Mouse (Mus musculus) gastrocnemius, adult 2 months (tissue): ENCODE results near the gene Tap1. TPM values are rescaled to one million over a fixed set of nuclear protein-coding genes. Genes with fewer than 3 reads are reported as not detected.

ENCODE experiments used
- DNase-seq: peaks from one replicate; pipeline ENCODE4 v3.0.0; 2022
- H3K27ac ChIP-seq: fragments of 200-600 bp; 2 replicates; pipeline ENCODE4 v1.8.1; 2022; ENCODE audit warnings: mild to moderate bottlenecking
- H3K4me3 ChIP-seq: fragments of 200-600 bp; 2 replicates; pipeline ENCODE4 v1.8.1; 2022; ENCODE audit warnings: mild to moderate bottlenecking, moderate library complexity
- CTCF ChIP-seq: fragments of 200-600 bp; IDR thresholded peaks from 2 replicates; pipeline ENCODE4 v1.8.1; 2022; ENCODE audit warnings: antibody characterized with exemption, mild to moderate bottlenecking, moderate library complexity
- intact Hi-C: fragments of 180-260 bp; cut with DNase I; formaldehyde crosslinking; loops from one replicate; pipeline ENCODE4 v1.15.1; 2025
- total RNA-seq, 2 experiments: library from RNA; stranded (reverse); gene quantifications; 2 replicates each; pipeline ENCODE4 v1.2.3; 2021

The Tap1 gene
- total RNA-seq, 2 experiments from 2014 or later, result 0.74 to 1.5 TPM

DNA sequence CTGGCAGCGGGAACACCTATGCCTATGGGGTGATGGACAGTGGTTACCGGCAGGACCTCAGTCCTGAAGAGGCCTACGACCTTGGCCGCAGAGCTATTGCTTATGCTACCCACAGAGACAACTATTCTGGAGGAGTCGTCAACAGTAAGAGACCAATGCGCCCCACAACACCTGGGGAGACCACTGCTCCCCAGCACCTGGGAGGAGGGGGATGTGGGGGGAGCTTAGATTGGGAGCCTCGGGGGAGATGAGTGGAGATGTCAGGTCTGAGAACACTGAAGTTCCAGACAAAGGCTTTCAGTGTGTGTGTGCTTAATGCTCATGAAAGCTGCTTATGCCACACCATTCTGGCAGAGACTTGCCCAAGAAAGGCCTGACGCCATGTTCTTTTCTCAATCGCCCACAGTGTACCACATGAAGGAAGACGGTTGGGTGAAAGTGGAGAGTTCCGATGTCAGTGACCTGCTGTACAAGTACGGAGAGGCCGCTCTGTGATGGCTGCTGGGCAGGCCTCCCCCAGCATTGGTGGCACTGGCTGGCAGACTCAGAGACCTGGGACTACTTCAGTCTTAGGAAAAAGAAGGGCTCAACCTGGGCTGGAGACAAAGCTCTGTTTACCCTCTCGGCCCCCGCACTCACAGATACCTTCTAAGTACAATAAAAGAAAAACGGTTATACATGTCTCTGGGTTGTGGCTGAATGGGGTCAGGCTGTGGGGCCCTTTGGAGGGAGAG is 13.6 kb downstream of the Tap1 start:
- no peak for DNase-seq
- intact Hi-C loops, result no loop called here
- no peak for TF ChIP-seq CTCF
- Histone ChIP-seq H3K4me3 (no peak overlapping the region), H3K27ac (no peak overlapping the region)

DNA sequence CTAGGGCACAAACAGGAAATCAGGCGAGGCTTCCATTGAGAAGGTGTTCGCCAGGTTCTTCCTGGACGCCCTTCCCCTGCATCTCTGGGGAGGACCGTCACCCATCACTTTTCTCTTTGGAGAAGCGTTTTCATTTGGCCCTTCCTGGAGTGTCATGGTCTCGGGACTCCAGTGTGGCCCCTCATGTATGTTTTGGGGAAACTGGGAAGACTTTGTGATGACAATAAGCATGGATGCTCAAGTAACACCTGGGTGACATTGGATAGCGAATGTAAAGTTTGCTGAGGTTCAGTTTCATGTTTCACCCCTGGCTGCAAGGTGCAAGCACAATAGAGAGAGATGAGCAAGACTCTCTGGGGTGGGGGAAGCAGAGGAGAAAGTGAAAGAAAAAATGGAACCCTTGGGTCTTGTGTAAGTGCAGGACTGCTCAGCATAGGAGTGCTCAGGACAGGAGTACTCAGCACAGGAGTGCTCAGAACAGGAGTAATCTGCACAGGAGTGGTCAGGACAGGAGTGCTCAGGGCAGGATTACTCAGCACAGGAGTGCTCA is 14.2 kb downstream of the Tap1 start:
- Histone ChIP-seq H3K27ac (no peak overlapping the region), H3K4me3 (no peak overlapping the region)
- no peak for TF ChIP-seq CTCF
- no peak for DNase-seq
- intact Hi-C loops, result no loop called here

DNA sequence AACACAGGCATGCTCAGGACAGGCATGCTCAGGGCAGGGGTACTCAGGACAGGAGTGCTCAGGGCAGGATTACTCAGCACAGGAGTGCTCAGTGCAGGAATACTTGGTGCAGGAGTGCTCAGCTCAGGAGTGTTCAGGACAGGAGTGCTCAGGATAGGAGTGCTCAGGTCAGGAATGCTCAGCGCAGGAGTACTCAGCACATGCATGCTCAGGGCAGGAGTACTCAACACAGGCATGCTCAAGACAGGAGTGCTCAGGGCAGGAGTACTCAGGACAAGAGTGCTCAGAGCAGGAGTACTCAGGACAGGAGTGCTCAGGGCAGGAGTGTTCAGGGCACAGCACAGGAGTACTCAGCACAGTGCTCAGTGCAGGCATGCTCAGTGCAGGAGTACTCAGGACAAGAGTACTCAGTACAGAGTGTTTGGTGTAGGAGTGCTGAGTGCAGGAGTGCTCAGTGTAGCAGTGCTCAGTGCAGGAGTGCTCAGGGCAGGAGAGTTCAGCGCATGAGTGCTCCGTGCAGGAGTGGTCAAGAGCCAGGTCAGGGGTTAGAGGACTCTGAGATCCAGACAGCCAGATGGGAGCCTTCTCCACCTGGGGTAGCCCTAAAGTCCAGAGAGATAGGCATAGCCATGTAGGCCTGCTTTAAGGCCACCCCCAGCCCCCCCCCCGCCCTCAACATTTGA is 15.5 kb downstream of the Tap1 start:
- intact Hi-C loops, result no loop called here
- no peak for TF ChIP-seq CTCF
- Histone ChIP-seq H3K4me3 (no peak overlapping the region), H3K27ac (no peak overlapping the region)
- DNase-seq, result no peak

DNA sequence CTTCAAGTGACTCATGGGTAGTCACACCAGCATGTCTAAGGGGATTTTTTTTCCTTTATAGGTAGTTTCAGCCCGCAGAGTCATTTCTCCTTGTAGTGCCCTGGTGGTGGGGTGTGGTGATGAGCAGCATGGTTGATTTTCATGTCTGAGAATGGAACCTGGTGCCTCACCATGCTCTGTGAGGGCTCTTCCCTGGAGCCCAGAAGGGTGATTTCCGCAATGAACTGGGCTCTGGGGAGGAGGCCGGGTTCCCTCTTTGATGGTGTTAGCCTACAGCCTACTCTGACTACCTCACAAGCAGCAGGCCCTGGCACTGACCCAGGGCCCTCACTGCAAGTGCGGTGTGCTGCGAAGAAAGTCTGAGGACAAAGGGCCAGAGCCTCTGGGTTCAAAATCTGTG is 16.1 kb downstream of the Tap1 start, which contains the start of gene Tap2:
Tap2 (plus strand) TSS at position 84 of the 400 bp plus-strand sequence.
- no peak for TF ChIP-seq CTCF
- peak within 1 kb of the TSS; percentile 93 for H3K27ac ChIP-seq
- intact Hi-C loops, result no loop called here
- H3K4me3 ChIP-seq, result peak within 1 kb of the TSS; percentile 99
- no peak for DNase-seq

DNA sequence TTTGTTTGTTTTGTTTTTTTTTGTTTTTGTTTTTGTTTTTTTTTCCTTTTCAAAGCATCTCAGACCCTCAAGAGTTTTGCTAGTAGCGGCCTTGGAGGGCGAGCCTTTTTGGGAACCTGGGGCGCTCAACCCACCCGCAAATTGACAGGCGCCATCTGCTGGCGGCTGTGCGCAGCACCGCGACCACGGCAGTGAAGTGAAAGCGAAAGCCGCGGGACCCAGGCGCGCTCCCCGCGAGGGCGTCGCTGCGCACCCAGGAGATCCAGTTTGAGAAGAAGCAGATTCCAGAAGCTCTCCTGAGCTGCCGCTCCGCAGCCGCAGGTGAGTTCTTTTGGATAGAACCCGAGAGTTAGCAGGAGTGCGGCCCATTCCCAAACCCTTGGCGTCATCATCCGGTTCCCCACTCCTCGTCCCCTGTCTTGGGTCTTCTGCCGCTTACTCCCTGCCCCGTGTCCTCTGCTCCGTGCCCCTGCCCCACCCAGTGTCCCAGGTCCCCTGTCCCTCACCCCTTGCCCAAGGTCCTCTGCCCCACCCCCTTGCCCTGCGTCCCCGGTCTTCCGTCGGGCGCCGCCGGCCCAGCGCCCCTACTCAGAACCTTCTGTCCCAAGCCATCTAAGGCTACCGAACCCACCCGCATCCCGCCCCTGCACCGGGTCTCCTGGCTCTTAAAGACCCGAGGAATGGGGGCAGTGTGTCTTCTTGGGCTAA is 17.1 kb downstream of the Tap1 start:
- DNase-seq, result peak; percentile 93
- peak; percentile 98 for TF ChIP-seq CTCF
- intact Hi-C loops, result loop anchor here (2.0 kb wide), 1 partner anchor 34 kb away; no protein-coding TSS in a partner anchor
- peak overlapping the region; percentile 99 for H3K4me3 ChIP-seq
- H3K27ac ChIP-seq, result peak overlapping the region; percentile 93

DNA sequence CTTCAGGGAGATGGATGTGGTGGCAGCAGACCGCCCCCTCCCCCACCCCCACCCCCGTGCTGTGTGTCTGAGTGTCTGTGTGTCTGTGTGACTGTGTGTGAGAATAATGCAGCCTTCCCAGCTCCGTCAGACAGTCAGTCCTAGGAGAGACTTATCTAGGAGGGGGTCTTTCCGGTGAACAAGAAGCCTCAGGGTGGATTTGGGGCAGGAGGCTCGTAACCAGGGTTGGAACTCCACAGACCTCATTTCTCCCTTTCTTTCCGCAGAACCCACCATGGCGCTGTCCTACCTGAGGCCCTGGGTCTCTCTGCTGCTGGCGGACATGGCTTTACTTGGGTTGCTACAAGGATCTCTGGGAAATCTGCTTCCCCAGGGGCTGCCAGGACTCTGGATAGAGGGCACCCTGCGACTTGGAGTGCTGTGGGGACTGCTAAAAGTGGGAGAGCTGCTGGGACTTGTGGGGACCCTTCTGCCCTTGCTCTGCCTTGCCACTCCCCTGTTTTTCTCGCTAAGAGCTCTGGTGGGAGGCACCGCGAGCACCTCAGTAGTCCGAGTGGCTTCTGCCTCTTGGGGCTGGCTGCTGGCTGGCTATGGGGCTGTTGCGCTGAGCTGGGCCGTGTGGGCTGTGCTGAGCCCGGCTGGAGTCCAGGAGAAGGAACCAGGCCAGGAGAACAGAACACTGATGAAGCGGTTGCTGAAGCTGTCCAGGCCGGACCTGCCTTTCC is 17.8 kb downstream of the Tap1 start:
- intact Hi-C loops, result loop anchor here (2.0 kb wide), 1 partner anchor 34 kb away; no protein-coding TSS in a partner anchor
- peak overlapping the region; percentile 99 for H3K4me3 ChIP-seq
- H3K27ac ChIP-seq, result peak overlapping the region; percentile 93
- TF ChIP-seq CTCF, result no peak
- peak; percentile 79 for DNase-seq

DNA sequence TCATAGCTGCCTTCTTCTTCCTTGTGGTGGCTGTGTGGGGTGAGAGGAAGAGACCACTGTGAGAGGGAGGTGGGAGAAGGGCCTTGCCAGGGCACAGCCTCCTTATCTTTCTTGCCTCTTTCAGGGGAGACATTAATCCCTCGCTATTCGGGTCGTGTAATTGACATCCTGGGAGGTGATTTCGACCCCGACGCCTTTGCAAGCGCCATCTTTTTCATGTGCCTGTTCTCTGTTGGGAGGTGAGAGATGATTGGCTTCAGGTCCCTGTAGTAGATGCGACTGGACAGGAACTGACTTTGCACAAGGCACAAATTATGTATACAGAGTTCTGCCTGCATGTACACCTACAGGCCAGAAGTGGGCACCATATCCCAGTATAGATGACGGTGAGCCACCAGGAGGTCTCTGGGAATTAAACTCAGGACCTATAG is 18.4 kb downstream of the Tap1 start:
- DNase-seq, result no peak
- TF ChIP-seq CTCF, result peak; percentile 67
- Histone ChIP-seq H3K4me3 (peak overlapping the region; percentile 99), H3K27ac (peak overlapping the region; percentile 93)
- intact Hi-C loops, result loop anchor here (2.0 kb wide), 1 partner anchor 35 kb away; no protein-coding TSS in a partner anchor

DNA sequence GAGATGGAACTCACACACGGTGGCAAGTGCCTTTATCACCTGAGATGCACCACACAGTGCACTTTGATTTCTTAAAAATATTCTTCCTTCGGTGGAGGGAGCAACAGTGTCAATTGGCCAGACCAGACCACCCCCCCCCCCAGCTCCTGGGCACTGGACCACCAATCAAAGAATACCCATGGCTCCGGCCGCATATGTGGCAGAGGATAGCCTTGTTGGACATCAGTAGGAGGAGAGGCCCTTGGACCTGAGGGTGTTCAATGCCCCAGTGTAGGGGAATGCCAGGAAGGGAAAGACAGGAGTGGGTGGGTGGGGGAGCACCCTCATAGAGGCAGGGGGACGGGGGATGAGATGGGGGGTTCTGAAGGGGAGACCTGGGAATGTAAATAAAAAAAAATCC is 19.4 kb downstream of the Tap1 start:
- no peak for DNase-seq
- Histone ChIP-seq H3K27ac (no peak overlapping the region), H3K4me3 (no peak overlapping the region)
- TF ChIP-seq CTCF, result no peak
- intact Hi-C loops, result no loop called here

DNA sequence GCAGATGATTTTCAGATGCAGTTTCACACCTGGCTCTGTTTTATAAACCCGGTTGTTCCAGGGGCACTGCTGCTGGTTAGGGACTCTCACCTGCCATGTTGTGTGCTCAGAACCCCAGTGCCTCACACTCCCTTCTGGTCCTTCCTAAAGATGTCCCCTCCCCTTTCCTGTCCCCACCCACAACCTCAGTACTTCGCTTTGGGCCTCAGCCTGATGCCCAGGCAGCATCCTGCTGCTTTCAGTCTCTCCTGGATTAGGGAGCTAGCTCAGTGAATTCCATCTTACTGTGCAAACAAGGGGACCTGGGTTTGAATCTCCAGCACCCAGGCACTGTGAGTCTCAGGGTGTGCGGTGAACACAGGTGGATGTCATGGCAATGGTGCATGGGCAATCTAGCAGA is 20.1 kb downstream of the Tap1 start:
- Histone ChIP-seq H3K27ac (no peak overlapping the region), H3K4me3 (no peak overlapping the region)
- no peak for TF ChIP-seq CTCF
- DNase-seq, result no peak
- intact Hi-C loops, result no loop called here

DNA sequence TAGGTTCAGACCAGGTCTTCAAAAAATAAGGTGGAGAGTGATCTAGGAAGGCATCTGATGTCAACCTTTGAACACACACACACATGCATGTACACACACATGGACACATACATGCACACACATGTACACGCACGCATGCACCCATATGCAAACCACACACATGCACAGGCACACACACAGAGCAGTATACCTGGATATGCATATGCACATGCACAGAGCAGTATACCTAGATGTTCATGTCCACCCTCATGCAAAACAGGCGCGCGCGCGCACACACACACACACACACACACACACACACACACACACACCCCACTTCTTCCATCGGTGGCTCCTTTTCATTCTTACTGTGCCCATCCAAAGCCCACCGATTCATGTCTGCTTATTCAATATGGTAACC is 20.5 kb downstream of the Tap1 start:
- TF ChIP-seq CTCF, result no peak
- Histone ChIP-seq H3K27ac (no peak overlapping the region), H3K4me3 (no peak overlapping the region)
- no peak for DNase-seq
- intact Hi-C loops, result no loop called here

DNA sequence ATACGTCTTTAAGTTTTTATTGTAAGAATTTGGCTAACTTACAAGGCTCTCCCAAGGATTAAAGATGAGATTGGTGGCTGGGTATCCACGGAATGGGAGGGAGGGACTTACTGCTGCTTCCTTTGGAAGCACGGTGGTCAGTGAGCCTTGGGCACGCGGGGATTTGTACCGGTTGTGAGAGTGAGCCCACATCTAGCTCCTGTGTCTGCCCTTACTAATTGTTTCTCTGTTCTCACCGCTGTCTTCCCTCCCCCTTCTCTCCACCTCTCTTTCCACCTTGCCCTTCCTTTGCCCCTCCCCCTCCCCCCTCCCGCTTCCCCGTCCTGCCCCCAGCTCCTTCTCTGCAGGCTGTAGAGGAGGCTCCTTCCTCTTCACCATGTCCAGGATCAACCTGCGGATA is 21.1 kb downstream of the Tap1 start:
- DNase-seq, result no peak
- H3K27ac ChIP-seq, result no peak overlapping the region
- no peak for TF ChIP-seq CTCF
- no peak overlapping the region for H3K4me3 ChIP-seq
- intact Hi-C loops, result no loop called here

DNA sequence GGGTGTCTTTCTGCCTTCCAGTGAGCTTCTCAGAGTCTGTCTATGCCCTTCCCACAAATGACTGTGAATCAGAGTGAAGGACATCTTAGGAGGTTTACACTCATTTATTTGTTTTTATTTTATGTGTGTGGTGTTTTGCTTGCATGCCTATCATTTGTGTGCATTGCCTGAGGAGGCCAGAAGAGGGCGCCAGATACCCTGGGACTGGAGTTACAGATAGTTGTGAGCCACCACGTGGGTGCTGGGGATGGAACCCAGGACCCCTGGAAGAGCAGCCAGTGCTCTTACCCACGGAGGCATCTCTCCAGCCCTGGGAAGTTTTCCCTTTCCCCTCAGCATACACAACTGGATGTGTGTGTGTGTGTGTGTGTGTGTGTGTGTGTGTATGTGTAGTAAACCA is 22.3 kb downstream of the Tap1 start:
- intact Hi-C loops, result no loop called here
- Histone ChIP-seq H3K4me3 (no peak overlapping the region), H3K27ac (no peak overlapping the region)
- DNase-seq, result no peak
- peak; percentile 51 for TF ChIP-seq CTCF
